Mouse (Mus musculus) activated CD4-positive, CD25-positive, alpha-beta regulatory T cell, adult 4 months (primary cell): Measurements from ENCODE around the gene Ptprm. TPM values are rescaled to one million over a fixed set of nuclear protein-coding genes. Genes with fewer than 3 reads are reported as not detected.

Experiments used
- ATAC-seq: one replicate; pipeline ENCODE4 v1.8.0; 2017
- polyA plus RNA-seq, 2 experiments: library from polyadenylated mRNA; unstranded; fragments of 100-300 nt; shearing (Covaris generic); gene quantifications; one replicate each; pipeline ENCODE4 v1.2.1; 2017

Ptprm gene
- polyA plus RNA-seq, 2 experiments from 2014 or later = not detected

DNA sequence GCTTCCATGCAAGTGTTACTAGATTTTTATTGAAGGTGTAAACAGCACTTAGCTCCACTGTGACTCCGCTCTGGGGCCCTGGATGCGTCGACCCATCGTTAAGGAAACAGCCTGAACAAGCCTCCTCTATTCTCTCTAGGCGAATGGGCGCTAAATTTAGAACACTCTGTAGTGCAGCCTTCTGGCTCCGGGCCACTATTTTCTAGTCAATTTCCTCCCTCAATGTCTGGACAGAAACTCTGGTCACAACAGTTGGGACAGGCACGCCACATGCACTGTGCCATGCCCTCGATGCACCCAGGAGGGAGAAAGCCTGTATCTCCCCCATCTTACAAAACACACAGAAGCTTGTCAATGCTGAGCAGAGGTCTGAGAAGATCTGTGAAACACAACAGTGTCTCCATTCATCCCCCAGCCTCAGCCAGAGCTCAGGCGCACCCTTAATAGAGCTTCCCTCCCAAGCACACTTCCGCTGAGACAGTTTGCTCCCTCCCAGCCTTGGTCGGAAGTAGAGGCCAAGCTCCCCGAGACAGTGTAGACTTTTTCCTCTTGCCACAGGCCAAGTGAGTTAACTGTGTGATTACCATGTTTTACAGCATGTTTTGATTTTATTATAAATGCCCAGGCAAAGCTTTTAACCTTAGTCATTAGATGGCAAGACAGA, 220.7 kb downstream of the Ptprm start:
- no peak for ATAC-seq

DNA sequence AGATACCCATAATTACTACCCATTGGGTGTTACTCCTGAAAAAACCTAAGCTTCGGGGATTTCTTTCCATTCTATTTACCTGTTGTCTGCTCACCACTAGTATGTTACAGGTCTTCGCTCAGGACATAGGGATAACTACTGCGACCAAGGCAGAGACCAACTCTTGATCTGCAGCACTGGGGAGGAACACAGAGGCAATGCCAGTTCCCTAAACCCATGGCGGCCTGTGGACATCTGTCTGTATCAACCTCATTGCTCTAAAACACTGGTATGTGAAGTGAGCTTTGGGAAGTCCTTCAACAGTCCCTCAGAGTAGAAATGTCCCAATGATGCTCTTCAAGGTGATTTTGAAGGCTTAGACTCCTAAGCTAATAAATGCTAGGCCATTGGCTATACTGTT, 221.2 kb downstream of the Ptprm start:
- no peak for ATAC-seq

DNA sequence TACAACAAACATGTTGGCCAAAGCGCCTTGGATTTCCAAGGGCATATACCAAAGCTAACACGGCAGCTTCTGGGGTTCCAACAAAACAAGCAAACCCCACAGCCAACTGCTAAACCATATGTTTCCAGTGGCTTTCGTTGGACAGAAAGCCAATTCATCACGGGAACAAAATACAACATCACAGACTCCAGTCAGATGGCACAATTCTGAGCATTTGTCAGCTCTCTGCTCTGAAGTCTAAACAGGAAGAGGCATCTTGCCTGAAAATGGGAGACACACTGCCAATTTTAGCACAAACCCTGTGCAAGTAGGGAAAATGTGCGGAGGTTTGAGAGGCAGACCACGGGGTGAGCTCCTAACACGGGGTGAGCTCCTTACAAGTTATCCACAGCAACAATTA, 226.7 kb downstream of the Ptprm start:
- no peak for ATAC-seq

DNA sequence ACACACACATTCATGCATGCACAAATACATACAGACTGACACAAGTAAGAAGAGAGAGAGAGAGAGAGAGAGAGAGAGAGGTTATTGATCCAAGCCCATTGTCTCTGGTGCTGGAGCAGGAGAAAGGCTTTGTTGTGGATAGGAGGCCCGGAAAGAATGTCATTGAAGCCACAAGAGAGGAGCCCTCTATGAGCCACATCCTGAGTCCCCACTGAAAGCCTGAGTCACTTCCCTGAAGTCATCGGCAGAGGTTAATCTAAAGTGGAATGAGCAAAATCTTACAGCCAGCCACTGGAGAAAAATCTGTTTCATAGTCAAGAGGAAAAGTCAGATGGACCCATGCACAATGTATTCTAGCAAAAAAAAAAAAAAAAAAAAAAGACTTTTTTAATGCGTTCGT, 228.7 kb downstream of the Ptprm start:
- no peak for ATAC-seq

DNA sequence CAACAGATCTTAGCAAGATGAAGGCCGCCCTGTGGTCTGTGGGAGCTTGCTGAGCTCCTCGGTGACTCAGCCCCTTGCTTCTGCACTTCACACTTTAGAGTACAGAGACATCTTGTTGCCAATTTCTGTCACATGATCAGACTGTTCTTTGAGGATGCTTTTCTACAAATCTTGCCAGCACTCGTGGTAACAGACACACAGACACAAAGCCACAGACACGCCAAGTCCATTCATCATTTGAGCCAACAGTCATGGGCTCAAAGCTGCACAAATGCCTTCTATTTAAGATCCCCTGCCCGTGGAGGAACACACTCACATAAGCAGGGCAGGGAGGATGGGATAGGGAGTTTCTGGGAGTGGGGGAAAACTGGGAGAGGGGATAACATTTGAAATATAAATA, 230.0 kb downstream of the Ptprm start:
- ATAC-seq = no peak

DNA sequence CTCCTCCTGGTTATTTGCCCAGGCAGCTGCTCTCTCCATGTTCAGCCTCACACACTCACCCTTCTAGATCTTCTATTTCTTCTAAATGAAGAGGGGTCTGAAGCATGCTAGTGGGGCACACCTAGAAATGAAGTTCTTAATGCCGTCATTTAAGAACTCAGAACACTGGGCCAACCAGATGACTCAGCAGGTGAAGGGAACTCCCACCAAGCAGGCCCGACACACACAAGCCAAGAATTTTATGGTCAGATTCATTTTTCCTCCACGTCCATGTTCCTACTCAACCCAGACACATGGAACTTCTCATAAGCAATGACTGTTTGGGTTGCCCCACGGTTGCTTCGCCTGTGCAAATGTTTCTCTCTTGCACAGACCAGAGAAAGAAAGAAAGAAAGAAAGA, 230.5 kb downstream of the Ptprm start:
- no peak for ATAC-seq

DNA sequence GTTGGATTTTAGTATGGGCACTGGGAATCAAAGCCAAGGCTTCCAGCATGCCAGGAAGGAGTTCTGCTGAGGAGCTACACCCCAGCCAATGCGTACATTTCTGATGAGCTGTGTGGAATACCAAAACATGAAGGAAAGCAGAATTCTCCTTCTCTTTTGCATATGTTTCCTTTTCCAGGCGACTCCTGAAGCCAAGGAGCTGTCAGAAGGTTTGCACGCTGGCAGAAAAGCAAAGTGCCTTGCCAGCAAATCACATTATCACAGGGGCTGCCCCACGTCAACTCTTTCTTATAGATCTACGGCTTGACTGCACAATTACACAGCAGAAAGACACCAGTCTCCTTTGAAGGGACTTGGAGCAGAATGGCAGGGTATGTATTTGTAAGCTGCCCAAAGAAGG, 233.4 kb downstream of the Ptprm start:
- ATAC-seq = no peak

DNA sequence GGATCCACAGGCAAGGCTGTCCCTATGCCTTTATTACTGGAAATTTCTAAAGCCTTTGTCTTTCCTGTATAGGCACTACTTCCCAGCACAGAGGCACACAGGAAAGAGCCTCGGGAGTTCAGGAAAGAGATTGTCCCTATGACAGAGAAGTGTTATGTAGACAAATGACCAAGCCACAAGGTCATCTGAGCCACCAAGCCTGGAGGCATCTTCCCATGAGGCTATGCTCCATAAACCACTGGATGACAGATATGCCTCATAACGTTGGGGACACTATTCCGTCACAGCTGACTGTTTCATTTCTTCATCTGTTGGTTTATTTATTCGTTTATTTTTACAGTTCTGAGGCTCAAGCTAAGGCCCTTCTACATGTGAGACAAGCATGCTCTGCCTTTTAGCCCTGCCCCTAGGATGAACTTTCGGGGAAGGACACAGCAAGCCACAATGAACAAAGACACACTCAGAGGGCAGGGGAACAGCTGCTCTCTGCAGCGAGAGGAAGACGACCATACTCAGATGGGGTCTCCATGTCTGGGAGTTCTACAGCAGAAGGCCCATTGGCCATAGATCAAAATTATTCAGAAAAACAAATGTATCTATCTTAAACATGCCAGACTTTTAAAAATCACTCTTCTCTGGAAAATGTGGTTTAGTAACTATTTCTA, 235.4 kb downstream of the Ptprm start:
- no peak for ATAC-seq

DNA sequence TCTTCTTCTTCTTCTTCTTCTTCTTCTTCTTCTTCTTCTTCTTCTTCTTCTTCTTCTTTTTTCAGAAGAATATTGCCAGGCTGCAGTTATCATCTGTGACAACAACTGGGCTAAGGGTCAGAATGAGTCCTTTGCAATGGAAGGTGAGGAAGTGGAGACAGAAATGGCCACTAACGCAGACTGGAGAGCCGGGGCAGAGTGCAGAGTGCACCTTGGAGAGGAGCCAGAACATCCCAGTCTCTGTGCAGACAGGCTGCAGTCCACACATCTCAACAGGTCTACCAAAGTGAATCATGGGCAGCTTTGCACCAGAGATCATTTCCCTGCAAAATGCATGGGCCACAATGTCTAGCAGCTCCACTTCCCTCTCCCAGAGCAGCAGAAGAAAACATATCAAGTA, 239.4 kb downstream of the Ptprm start:
- ATAC-seq = no peak

DNA sequence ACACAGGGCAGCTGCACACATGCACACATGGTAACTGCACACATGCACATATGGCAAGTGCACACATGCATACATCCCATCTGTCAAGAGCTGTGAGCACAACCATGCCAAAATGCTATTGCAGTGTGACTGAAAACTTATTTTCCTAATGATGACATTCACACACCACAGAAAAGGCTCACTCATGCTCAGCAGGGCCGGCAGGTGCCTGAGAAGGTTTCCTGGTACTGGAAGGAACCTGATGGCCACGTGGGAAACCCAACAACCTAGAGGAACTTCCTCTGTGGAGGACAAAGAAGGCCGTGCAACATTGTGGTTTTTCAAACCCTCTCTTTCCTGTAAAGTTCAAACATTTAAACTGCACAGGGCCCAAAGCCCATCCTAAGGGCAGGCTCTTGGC, 241.6 kb downstream of the Ptprm start:
- no peak for ATAC-seq

DNA sequence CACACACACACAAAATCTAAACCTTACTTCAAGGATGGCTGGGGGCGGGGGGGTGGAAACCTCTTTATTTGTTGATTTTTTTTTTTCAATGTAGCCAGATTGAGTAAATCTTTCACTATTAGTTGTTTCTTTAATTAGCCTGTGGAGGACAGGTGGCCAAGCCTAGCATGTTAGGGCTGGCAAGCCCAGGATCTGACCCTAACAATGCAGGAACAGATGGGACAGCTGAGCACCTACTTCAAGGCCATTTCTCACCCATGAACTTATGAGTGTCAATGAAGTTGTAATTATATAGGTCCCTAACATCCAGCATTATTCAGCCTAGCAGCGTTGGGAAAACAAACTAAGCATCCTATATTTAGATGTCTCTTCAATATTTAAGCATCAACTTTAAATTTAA, 248.1 kb downstream of the Ptprm start:
- no peak for ATAC-seq

DNA sequence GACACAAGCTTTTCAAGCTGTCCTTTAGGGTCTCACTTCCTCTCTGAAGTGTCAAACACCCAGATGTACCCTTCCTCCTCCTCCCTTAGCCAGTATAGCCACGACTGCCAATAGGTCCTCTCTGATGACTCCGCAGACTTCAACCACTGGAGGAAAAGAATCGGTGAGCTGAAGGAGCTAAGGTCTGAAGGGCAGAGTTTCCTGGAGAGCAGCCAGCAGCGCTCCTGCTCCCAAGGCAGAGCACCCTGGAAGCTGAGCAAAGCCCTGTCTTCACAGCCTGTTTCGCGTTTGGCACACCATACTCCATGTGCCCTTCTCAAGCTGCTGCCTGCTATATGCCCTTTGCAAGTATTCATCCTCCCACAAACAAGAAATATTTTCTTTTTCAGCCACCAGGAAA, 252.2 kb downstream of the Ptprm start:
- ATAC-seq = no peak

DNA sequence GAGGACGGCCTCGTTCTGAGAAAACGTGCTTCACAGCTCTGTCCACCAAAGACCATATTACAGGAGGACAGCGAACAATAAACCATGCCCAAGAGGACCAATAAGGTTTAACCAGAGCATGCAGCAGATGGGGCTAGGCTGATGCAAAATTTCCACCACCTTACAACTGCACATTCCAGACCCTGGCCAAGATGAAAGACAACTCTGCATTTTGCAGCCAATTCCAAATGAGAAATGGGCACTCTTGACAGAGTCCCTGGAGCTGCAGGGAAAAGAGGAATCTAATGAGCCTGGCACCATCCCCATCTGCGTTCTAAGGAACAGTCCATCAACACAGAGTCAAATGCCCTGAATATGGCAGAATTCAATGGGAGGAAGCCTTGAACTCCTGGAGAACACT, 263.3 kb downstream of the Ptprm start:
- ATAC-seq = no peak

DNA sequence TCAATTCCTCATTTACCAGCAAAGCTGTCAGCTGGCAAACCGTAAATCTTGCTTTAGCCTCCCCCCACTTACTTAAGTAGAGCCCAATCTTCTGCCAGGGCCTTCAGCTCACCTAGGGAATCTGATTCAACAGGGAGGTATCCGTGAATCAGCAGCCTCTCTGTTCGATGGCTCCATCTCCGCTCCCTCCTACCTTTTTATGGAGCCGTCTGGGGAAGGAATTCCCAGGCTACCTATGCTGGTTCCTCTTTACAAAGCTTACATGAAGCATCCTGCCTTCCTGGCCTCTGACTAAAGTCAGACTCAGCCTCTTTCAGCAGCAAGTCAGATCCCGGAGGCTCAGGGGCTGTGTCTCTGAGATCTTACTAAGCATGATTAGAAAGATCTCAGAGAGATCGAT, 264.1 kb downstream of the Ptprm start:
- no peak for ATAC-seq

DNA sequence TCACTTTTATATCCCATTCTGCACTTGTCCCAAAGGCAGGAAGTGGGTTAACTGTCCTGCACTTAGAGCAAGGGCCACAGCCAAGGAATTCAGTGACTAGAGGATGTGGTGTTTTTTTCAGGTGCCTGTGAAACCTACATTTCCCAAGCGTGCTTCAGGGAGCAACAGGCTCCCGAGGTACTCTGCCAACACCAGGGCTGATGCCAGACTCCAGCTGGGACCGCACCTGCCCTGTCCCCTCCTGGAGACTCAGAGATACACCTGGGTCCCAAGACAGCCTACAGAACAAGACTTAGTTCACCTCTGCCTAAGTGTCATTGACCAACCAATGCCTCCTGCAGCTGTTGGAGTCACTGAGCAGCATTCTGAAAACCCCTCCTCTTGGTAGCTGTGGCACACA, 264.6 kb downstream of the Ptprm start:
- no peak for ATAC-seq

DNA sequence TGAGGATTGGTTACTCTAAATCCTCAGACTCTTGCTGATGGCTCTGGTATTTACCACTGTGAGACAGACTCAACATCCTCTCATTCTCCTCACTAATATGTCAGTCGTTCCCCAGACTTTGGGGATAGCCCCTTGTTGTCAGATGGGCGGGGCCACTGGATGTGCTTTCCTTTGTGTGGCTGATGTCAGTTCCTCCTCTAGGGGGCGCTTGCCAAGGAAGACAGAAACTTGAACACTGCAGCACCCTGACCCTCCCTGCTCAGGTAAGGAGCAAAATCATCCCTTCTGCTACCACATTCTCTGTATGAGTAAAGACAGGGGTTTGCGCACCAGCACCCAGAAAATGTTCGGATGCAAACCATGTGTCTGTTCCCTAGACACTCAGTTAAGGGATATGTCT, 266.7 kb downstream of the Ptprm start:
- ATAC-seq = no peak

DNA sequence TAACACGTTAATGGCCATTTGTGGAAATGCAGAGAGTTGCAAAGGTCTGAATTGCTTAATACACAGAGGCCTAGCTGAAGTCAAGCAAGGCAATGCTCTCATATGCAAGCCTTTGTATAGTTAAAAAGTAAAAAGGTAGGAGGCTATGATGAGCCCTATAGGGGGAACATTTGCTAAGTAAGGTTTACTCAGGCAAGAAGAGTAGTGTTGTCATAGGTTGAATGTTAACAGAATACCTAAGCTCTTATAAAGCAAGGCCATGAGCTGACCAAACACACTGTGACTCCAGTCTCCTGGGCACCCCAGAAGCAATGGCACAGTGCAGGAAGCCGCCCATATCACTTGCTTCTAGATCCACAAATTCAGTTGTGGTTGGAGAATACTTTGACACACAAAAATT, 267.4 kb downstream of the Ptprm start:
- no peak for ATAC-seq

DNA sequence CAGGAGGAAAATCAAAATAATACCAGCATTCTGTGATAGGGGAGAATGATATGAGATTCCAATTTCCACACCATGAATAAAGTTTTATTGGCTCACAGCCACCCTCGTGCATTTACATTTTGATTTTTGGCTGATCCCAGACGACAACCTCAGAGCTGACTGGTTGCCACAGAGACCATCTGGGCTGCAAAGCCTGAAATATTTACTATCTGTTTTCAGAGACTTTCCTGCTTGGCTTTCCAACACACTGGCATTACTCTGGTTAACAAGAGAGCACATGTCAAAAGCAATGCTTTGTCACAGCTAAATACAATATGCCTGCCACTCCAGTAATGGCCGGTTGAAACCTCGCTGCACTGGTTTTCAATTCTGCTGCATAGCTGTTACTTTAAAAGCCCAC, 269.8 kb downstream of the Ptprm start:
- no peak for ATAC-seq

DNA sequence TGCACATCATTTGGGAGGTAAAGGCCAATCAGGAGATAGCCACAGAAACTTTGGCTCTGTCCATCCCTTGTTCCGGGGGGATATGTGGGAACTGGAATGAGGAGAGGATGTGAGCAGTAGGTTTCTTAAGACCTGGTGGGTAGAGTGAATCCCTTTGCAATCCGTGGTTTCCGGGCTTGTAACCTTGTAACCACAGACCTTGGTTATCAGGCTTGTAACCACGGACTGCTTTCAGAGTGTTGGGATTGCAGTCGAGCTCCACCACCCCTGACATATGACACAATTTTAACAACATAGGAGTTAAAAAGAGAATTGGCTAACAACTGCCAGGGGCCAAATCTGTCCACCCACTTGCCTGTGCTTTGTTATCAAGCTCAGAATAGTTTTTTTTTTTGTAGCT, 270.2 kb downstream of the Ptprm start:
- ATAC-seq = no peak

DNA sequence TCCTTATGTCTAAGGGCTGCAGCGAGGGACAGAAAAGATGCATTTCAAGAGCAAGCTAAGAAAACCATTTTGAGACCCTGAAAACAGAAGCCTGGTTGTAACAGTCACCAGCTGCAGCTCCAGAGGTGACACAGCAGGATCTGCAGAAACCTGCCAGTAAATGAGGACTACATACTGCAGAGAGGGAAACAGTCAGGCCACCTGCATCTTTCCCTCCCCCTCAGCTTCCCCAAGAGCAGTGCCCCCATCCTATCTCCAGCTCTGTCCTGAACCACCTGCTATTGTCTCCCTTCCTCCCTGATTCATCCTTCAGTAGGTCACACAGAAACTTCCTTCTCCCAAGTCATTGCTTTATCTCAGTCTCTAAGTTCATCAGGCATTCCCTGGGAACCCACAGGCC, 274.7 kb downstream of the Ptprm start:
- no peak for ATAC-seq

DNA sequence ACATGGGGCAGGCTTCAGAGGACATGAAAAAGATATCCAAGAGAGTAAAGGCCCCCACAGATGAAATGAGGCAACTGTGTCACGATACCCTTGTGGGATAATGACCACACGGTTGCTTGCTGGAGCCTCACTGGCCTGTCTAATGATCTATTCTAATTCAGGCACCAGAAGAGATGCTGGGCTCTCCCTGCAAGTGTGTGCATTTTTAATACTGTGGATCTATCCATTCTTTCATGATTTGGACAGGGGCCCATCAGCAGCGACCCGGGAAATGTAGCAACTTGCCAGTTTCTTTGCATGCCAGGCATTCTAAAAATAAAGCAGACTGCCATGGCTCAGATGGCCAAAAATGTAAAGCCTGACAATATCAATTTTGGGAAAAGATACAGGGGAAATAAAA, 280.7 kb downstream of the Ptprm start:
- ATAC-seq = no peak

DNA sequence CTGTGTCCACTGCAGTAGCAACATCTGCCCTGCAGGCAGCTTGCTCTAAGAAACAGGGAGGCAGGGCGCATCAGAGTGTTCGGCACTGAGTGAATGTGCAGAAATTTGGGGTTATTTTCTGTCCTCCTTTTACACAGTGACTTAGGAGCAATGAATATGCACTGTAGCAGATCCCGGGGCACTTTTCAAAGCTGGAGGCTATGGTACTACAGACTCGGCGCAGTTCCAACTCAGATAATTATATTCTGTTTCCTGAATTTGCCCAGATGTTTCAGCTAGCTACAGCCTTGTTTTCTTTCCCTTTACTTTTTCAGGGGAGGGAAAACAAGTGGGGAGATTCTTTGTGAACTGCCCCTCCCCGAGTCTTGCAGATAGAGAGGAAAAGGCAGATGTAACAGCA, 281.1 kb downstream of the Ptprm start:
- ATAC-seq = no peak

DNA sequence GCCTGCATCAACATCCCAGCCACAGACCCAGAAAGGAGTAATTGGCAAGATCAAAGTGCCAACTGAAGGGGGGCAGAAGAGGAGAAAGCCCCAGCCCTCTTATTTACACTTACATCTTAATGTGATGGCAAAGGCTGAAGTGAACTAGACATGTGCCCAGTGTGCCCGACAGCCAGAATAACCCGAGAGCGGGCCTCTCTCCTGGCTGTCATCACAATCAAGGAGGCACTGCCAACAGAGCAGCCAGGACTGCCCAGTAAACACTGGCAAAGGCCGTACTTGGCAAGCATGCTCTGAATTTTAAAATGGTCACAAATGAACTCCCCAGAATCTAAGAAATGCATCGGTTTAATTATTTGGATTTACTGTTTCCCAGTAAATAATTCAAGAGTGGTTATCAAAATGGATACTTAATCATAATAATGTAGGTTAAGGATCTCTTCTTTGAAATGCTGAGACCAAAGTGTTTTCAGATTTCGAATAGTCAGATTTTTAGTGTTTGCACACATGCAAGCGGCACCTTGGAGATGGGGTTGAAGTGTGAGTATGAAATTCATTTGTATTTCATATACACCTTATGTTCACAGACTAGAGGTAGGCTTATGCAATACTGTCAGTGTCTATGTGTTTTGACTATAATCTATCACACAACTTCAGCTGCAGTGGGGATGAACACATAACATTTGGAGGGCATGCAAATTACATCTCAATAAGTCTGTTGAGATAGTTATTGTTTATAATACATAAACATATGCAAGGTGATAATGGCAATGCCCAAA, 282.8 kb downstream of the Ptprm start:
- ATAC-seq = no peak

DNA sequence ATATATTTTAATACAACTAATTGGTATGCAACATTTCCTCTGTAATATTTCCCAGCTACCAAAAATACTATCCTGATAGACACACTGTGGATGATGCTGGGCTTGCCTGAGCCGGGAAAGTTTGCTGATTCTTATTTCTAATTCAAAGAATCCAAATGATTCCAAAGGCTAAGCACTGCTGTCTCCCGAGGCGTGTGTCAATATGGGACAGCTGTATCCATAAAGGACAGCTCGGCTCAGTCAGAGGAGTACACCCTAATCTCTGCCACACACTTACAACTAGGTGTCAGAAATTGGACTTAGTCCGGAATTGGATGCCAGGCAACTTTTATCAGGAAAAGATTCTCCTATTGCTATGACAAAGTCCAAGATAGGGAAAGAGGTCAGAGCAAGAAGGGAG, 290.6 kb downstream of the Ptprm start:
- ATAC-seq = no peak
